ENCODE assay signal across 31 mouse cellular contexts in the genomic region with DNA sequence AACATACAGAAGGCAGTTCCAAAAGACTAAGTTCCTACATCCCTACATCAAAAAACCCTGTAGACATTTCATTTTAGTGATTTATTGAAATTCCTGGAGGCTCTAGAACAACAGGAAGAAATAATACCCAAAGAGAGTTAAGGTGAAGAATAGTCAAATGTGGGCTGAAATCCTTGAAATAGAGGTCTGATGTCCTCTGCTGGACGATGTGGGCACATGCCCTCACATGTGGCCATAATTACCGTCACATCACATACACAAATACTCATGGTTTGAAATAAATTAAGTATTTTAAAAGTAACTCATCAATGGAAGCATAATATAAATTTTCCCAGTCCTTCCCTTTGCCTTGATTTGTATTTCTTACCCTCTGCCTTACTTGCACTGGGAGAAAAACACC. TPM values are rescaled to one million over a fixed set of nuclear protein-coding genes. Genes with fewer than 3 reads are reported as not detected.
A peak's percentile ranks its signal among the peaks of the same experiment; 100 is the strongest.
DNase-seq lines count a peak whose midpoint lies in the region; TF ChIP-seq lines count a peak whose summit lies in the region.
"Had no signal": no experiment of that assay in that cellular context is flagged by ENCODE, and none has a peak within 500 bp of the region (broad histone marks: within the 10 kb centered on the region; RNA-seq: fewer than 3 reads in every experiment).

No protein-coding gene starts in this region.

- H3K4me3 ChIP-seq in cerebellum, adult 2 months (replicated peaks; ENCODE audit: insufficient read depth, low read depth, low read length) = no peak overlapping the region
- no peak overlapping the region for H3K4me3 ChIP-seq in layer of hippocampus, adult 2 months
- H3K4me3 ChIP-seq in cortical plate, adult 2 months (ENCODE audit: insufficient read depth, low read length) = no peak overlapping the region
- H3K4me3 ChIP-seq: heart, embryonic 15.5 days; hindbrain, embryonic 13.5 days; limb, embryonic 13.5 days; liver, embryonic 12.5 days; megakaryocyte, embryonic 14.5 days; neural tube, embryonic 12.5 days had no signal

- TF ChIP-seq POLR2A in cerebellum, adult 2 months (IDR thresholded peaks at IDR 0.05; ENCODE audit: borderline replicate concordance, insufficient read depth, low read length) = no peak
- no peak for TF ChIP-seq POLR2A in cortical plate, adult 2 months (IDR thresholded peaks at IDR 0.05; ENCODE audit: extremely low read depth, insufficient read depth, low read length)

- no peak for TF ChIP-seq CTCF in cerebellum, adult 2 months (IDR thresholded peaks at IDR 0.05; ENCODE audit: borderline replicate concordance, insufficient read depth, low read depth, low read length)
- TF ChIP-seq CTCF in layer of hippocampus, adult 2 months (conservative IDR thresholded peaks at IDR 0.05) = peak; percentile 71
- TF ChIP-seq CTCF in cortical plate, adult 2 months (IDR thresholded peaks at IDR 0.05; ENCODE audit: extremely low read depth, insufficient read depth, low read length) = 0 out of 2 replicates have a peak, but pooled peaks have one; percentile 6

- peak; percentile 59 to 63 for DNase-seq in cerebellum, postnatal 10 days
- no peak for DNase-seq in cerebellum, adult 2 months
- no peak for DNase-seq in layer of hippocampus, adult 2 months (ENCODE audit: low spot score in 2 of 2)
- no peak for DNase-seq in layer of hippocampus, adult 9-11 months
- DNase-seq in 3T3-L1 (ENCODE audit: low read depth, low spot score) = peak; percentile 32
- DNase-seq in thymus, postnatal 25 days = no peak
- DNase-seq: adrenal gland, postnatal 14 days; cerebellum, adult 9-11 months; heart, postnatal 36 days; kidney, adult 8-10 months; lung, adult 2 months; midbrain, embryonic 14.5 days; right cerebral cortex, postnatal 25 days; thymus, postnatal 36 days had no signal

- WGBS in cerebellum, adult 2 months = 84% methylated on average over 2 of the region's 2 CpGs

- no peaks in the 10 kb centered on the region for H3K27me3 ChIP-seq in cerebellum, adult 2 months (ENCODE audit: control insufficient read depth, insufficient read depth, low read length)
- H3K27me3 ChIP-seq: heart, embryonic 15.5 days; hindbrain, embryonic 13.5 days; limb, embryonic 13.5 days; liver, embryonic 12.5 days; megakaryocyte, embryonic 14.5 days; neural tube, embryonic 12.5 days had no signal

- no peaks in the 10 kb centered on the region for H3K4me1 ChIP-seq in cerebellum, adult 2 months (ENCODE audit: control insufficient read depth, insufficient read depth, low read length)
- no peaks in the 10 kb centered on the region for H3K4me1 ChIP-seq in cortical plate, adult 2 months (ENCODE audit: control insufficient read depth, insufficient read depth, low read length)
- H3K4me1 ChIP-seq: heart, embryonic 15.5 days; hindbrain, embryonic 13.5 days; limb, embryonic 13.5 days; liver, embryonic 12.5 days; megakaryocyte, embryonic 14.5 days; neural tube, embryonic 12.5 days had no signal

- H3K27ac ChIP-seq in cerebellum, adult 2 months (ENCODE audit: insufficient read depth, low read length) = no peak overlapping the region
- H3K27ac ChIP-seq in layer of hippocampus, adult 2 months = no peak overlapping the region
- no peak overlapping the region for H3K27ac ChIP-seq in cortical plate, adult 2 months (ENCODE audit: insufficient read depth, low read length)
- H3K27ac ChIP-seq: heart, embryonic 15.5 days; hindbrain, embryonic 13.5 days; limb, embryonic 13.5 days; liver, embryonic 12.5 days; neural tube, embryonic 12.5 days had no signal

RNA-seq across cellular contexts. Expression of a gene that starts 4.9 kb away (rescaled TPM):
- polyA plus RNA-seq in cerebellum, adult 2 months (2012; rRNA removed) = not detected in 2 replicates
- not detected for total RNA-seq in layer of hippocampus, adult 2 months (2021)
- not detected in 2 replicates for polyA plus RNA-seq in cortical plate, adult 2 months (2012; rRNA removed)
- total RNA-seq: adrenal gland, postnatal 14 days; gastrocnemius, adult 8-10 months; heart, postnatal 36 days; layer of hippocampus, postnatal 14 days; left cerebral cortex, postnatal 14 days had no signal
- polyA plus RNA-seq: brain, embryonic 14.5 days; embryonic facial prominence, embryonic 14.5 days; forebrain, embryonic 14.5 days; frontal cortex, adult 2 months; heart, embryonic 15.5 days; hindbrain, embryonic 13.5 days; intestine, embryonic 14.5 days; large intestine, adult 2 months; limb, embryonic 13.5 days; liver, embryonic 12.5 days; lung, adult 2 months; midbrain, embryonic 14.5 days; neural tube, embryonic 12.5 days; stomach, embryonic 14.5 days had no signal

Comparison
In these comparisons a context has a peak if more than half of its experiments do, and no peak if none do; other contexts are left out.
1. DNase-seq: peak in cerebellum, postnatal 10 days (2 of 2) and 3T3-L1 (single experiment); none in cerebellum, adult 2 months (0 of 2), layer of hippocampus, adult 2 months (0 of 2), layer of hippocampus, adult 9-11 months (single experiment) and thymus, postnatal 25 days (single experiment).